Comparison of ENCODE assay signal across 14 mouse cellular contexts in the genomic region with DNA sequence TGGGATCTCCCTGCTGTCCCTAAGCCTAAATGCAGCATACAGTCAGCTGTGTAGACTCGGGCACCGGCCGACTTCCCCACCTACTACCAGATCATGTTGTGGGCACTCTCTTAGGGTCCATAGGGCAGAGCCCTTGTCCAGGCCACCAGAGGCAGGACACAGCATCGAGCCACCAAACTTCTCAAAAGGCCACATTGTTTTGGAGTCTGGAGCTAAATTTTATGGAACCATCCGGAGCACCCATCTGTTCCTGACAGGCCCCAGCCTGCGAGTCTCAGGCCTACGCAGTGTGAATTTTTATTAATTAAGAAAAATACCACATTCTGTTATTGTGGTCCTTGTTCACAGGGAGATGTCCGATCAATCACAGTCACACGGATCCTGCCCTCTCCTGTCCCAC.
"Had no signal": no experiment of that assay in that cellular context is flagged by ENCODE, and none has a peak within 500 bp of the region (broad histone marks: within the 10 kb centered on the region; RNA-seq: fewer than 3 reads in every experiment).

No protein-coding gene starts in this region.

- DNase-seq: lung, embryonic 14.5 days; lung, postnatal 10 days; lung, postnatal 4 days; midbrain, embryonic 14.5 days; right cerebral cortex, postnatal 14 days; thymus, adult 2 months; thymus, postnatal 25 days had no signal

- ATAC-seq: midbrain, embryonic 16.5 days had no signal

- H3K4me3 ChIP-seq: midbrain, embryonic 10.5 days; midbrain, embryonic 12.5 days; myocyte; neural tube, embryonic 12.5 days; stomach, embryonic 15.5 days had no signal

- H3K27me3 ChIP-seq: midbrain, embryonic 12.5 days; neural tube, embryonic 12.5 days; stomach, embryonic 15.5 days had no signal

- H3K4me2 ChIP-seq: lung, embryonic 14.5 days; midbrain, embryonic 12.5 days; neural tube, embryonic 12.5 days; stomach, embryonic 15.5 days had no signal

- H3K36me3 ChIP-seq: midbrain, embryonic 10.5 days; midbrain, embryonic 12.5 days; neural tube, embryonic 12.5 days; stomach, embryonic 15.5 days had no signal

- H3K9ac ChIP-seq: lung, embryonic 14.5 days; midbrain, embryonic 12.5 days; neural tube, embryonic 12.5 days; stomach, embryonic 15.5 days had no signal

- H3K27ac ChIP-seq: midbrain, embryonic 10.5 days; midbrain, embryonic 12.5 days; neural tube, embryonic 12.5 days; stomach, embryonic 15.5 days; stomach, postnatal 0 days had no signal

- H3K9me3 ChIP-seq: midbrain, embryonic 10.5 days; midbrain, embryonic 12.5 days; neural tube, embryonic 12.5 days; stomach, embryonic 15.5 days had no signal

- H3K4me1 ChIP-seq: midbrain, embryonic 10.5 days; midbrain, embryonic 12.5 days; neural tube, embryonic 12.5 days; stomach, embryonic 15.5 days had no signal
